Mouse (Mus musculus) stomach, postnatal 0 days (tissue): ENCODE measurements around the gene Arhgef39.

Source experiments
- CTCF ChIP-seq: IDR thresholded peaks from 2 replicates; pipeline ENCODE4 v1.5.1; 2016; ENCODE audit warnings: antibody characterized with exemption, low read depth, mild to moderate bottlenecking, moderate library complexity
- EP300 ChIP-seq: optimal IDR thresholded peaks from 2 replicates; pipeline ENCODE3; 2016; ENCODE audit warnings: antibody characterized with exemption

DNA sequence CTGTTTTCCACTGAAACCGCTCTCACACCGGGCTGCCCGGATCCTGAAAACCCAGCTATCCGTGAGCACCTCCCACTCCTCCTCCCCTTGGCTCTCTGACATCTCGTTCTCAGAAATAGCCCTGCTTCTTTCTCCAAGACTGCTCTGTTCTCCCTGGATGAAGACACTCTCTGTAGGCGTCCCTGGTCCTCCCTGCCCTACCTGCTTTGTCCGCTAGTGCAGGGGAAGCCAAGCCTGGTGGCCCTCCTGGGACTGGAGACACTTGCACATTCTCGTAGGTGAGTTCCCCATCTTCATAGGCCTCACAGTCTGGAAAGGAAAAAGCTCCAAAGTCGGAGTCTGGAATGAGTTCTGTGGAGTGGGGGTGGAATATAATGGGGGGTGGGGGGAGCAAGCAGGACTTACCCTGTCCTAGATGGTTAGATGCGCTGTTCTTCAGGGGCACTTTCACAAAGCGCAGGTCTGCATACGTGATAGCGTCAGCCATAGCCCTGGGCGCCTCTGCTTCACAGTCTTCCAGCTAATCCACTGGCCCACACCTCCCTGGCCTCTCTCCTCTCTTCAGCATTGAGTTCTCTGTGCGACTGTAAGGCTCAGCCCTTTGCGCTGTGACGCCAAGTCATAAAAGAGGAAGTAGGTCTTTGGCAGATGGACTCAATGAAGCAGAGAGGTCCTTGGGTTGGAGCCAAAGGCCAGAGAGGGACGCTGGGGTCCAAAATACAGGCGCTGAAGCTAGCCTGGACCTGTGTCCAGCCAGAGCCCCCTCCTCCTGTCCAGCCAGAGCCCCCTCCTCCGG, 45.3 kb downstream of the Arhgef39 start, which contains the start of gene Cd72:
- peak; percentile 37 for TF ChIP-seq CTCF
- no peak for TF ChIP-seq EP300
